Mouse (Mus musculus) testis, adult 2 months (tissue): ENCODE data around the gene Tulp2. TPM values are rescaled to one million over a fixed set of nuclear protein-coding genes. Genes with fewer than 3 reads are reported as not detected.
"Not testable (repeated sequence)": the region's sequence is repeated elsewhere in the genome, so short reads cannot be mapped to it uniquely, and the experiment has no call there.

Experiments
- H3K27ac ChIP-seq: fragments of 200-500 bp; 2 replicates; pipeline ENCODE4 v1.5.1; 2012; ENCODE audit warnings: low read depth, low read length; ENCODE audit not compliant: control insufficient read depth, insufficient read depth
- H3K27me3 ChIP-seq: fragments of 200-500 bp; 2 replicates; pipeline ENCODE4 v1.6.1; 2012; ENCODE audit warnings: mild to moderate bottlenecking, low read length, moderate library complexity; ENCODE audit not compliant: control insufficient read depth, insufficient read depth
- H3K36me3 ChIP-seq: fragments of 200-500 bp; 2 replicates; pipeline ENCODE4 v1.6.1; 2012; ENCODE audit warnings: mild to moderate bottlenecking, low read length; ENCODE audit not compliant: control insufficient read depth, insufficient read depth
- H3K4me1 ChIP-seq: fragments of 200-500 bp; 2 replicates; pipeline ENCODE4 v1.6.1; 2012; ENCODE audit warnings: low read length; ENCODE audit not compliant: control insufficient read depth, insufficient read depth
- H3K4me3 ChIP-seq: fragments of 200-500 bp; 2 replicates; pipeline ENCODE4 v1.5.1; 2012; ENCODE audit warnings: low read depth, mild to moderate bottlenecking, low read length, moderate library complexity, mixed read lengths; ENCODE audit not compliant: control insufficient read depth
- CTCF ChIP-seq: fragments of 200-500 bp; IDR thresholded peaks from 2 replicates; pipeline ENCODE4 v1.5.1; 2012; ENCODE audit warnings: low read depth, mild to moderate bottlenecking, inconsistent platforms, low read length, moderate library complexity; ENCODE audit not compliant: control insufficient read depth, insufficient read depth, insufficient replicate concordance
- POLR2A ChIP-seq: fragments of 200-500 bp; IDR thresholded peaks from 2 replicates; pipeline ENCODE4 v1.6.1; 2012; ENCODE audit warnings: low read depth, mild to moderate bottlenecking, inconsistent platforms, low read length, moderate library complexity; ENCODE audit not compliant: control insufficient read depth
- polyA plus RNA-seq: library from polyadenylated mRNA; depleted of rRNA; stranded (reverse); fragments of >200 nt; gene quantifications from 2 replicates; pipeline ENCODE4 v1.2.3, GENCODE M21; 2012

Tulp2 gene
- polyA plus RNA-seq, 1 experiment: 879 TPM

GRCm38 (mm10) chr7:45482166-45482565 lies 489 bp downstream of the Tulp2 start:
- Histone ChIP-seq H3K4me3 (peak overlapping the region; percentile 82; the same call in 1 of the 2 replicates), H3K27ac (peak overlapping the region; percentile 39), H3K4me1 (peaks cover 6% of the 10 kb centered on the region), H3K27me3 (no peaks in the 10 kb centered on the region), H3K36me3 (no peaks in the 10 kb centered on the region)
- TF ChIP-seq POLR2A: no peak
- no peak for TF ChIP-seq CTCF

DNA sequence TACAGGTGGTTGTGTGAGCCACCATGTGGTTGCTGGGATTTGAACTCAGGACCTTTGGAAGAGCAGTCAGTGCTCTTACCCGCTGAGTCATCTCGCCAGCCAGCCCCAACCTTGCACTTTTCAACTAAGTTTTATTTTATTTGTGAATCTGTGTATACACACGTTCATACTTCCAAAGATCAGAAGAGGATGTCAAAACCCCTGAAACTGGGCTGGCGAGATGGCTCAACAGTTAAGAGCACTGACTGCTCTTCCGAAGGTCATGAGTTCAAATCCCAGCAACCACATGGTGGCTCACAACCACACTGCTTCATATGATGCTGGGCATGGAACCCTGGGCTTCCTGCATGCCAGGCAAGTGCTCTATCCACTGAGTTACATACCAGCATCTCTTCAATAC lies 3.3 kb downstream of the Tulp2 start:
- H3K36me3 ChIP-seq, H3K4me1 ChIP-seq, H3K4me3 ChIP-seq, H3K27me3 ChIP-seq: not testable (repeated sequence)
- H3K27ac ChIP-seq: 0 out of 2 replicates have a peak overlapping the region, but pooled peaks have one; percentile 16

GRCm38 (mm10) chr7:45486158-45486557 lies 4.5 kb downstream of the Tulp2 start:
- no peaks in the 10 kb centered on the region for H3K36me3 ChIP-seq
- no peak for TF ChIP-seq CTCF
- peak; percentile 35; the same call in 1 of the 2 replicates for TF ChIP-seq POLR2A
- H3K4me3 ChIP-seq: peak overlapping the region; percentile 60
- peaks cover 7% of the 10 kb centered on the region for H3K4me1 ChIP-seq
- H3K27me3 ChIP-seq: no peaks in the 10 kb centered on the region
- H3K27ac ChIP-seq: peak overlapping the region; percentile 68

DNA sequence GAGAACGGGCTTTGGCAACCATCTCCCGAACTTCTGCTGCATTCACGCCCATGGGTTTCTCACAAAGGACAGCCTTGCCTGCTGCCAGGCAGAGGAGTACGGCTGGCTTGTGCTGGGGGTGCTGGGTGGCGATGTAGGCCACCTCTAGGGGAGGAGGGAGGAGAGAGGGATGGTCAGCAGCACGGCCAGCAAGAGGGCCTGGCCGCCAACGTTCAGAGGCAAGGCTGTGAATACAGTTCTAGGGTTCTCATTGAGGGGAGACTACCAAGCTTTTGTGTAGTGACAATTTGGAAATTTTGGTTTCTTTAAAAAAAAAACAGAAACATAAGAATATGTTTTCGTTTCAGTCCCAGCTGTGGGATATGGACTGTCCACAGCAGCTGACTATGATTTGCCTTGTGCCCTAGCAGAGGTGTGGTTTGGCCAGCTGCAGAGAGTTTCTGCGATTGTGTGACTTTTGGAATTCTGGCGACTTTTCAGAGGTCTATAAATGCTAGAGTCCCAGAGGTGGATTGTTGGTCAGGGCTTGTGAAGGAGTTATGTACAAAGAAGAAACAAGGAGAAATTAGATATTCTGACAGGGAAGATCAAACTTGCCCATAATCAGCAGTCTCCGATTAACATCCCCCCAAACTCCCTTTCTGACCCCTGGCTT lies 5.2 kb downstream of the Tulp2 start, which contains the start of gene Gm45808:
Gene Gm45808 (minus strand): TSS at position 51 of the 655 bp plus-strand sequence.
- peaks cover 3% of the 10 kb centered on the region for H3K4me1 ChIP-seq
- TF ChIP-seq CTCF (no peak), POLR2A (no peak)
- H3K36me3 ChIP-seq: no peaks in the 10 kb centered on the region
- no peaks in the 10 kb centered on the region for H3K27me3 ChIP-seq
- peak within 1 kb of the TSS; percentile 60 for H3K4me3 ChIP-seq
- H3K27ac ChIP-seq: peak within 1 kb of the TSS; percentile 68

DNA sequence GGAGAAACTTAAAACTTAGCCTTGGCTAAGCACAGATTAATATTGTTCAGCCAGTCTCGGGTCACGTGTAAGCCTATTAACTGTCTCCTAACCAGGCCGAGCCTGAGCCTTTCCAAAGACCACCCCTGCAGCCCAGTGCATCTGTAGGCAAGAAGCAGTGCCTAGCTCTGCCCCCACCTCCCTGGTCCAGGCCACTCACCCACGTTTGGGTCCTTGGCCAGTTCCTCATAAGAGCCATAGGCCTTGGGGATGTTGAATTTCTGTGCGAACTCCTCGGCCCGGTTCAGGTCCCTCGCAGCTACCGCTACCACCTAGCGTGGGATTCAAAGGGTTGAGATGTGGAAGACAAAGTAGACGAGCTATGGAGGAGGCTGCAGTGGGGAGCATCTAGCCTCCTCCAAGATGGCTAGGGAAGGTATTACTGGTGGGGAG lies 6.2 kb downstream of the Tulp2 start:
- Histone ChIP-seq H3K4me1 (peaks cover 2% of the 10 kb centered on the region), H3K27ac (peak overlapping the region; percentile 65), H3K36me3 (no peaks in the 10 kb centered on the region), H3K4me3 (peak overlapping the region; percentile 68), H3K27me3 (no peaks in the 10 kb centered on the region)
- no peak for TF ChIP-seq POLR2A
- no peak for TF ChIP-seq CTCF

DNA sequence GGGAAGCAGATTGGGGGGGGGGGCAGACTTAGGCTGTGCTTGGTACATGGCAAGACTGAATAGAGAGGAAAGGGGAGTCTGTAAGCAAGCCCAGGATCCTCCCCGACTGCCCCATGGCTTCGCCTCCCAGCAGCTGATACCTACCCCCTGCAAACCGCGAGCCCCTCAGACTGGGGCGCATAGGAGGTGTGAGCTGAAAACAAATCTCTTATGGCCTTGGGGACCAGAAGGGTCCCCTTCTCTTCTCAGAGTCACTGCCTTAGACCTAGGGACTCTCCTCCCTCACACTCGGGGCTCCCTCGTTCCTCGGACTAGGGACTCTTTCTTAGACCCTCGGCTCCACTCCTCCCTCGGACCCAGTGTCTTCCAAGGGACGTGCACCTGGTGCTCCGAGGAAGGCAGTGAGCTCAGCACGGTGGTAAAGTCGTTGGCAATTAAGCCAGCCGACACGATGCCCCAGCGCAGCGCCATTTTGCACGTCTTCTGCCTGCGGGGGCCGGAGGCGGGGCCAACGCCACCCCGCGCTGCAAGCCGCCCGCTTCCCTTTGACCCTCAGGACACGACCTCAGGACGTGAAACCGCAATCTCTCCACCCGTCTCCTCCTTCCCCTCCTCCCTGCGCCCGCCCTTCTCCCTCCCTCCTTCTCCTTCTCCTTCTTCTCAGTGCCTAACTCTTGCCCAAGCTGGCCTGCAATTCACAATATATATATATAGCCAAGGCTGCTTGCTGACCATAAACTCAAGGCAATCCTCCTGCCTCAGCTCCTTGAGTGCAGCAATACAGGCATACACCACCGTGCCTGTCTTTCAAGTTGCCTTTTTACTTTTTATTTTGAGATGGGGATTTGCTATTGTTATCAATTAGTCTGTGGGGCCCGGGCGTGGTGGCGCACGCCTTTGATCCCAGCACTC lies 6.9 kb downstream of the Tulp2 start, which contains the start of gene Dhdh:
Gene Dhdh (minus strand): TSS at position 513 of the 912 bp plus-strand sequence.
- H3K27ac ChIP-seq: peak within 1 kb of the TSS; percentile 70
- H3K4me3 ChIP-seq: peak within 1 kb of the TSS; percentile 84
- no peaks in the 10 kb centered on the region for H3K36me3 ChIP-seq
- H3K27me3 ChIP-seq: no peaks in the 10 kb centered on the region
- H3K4me1 ChIP-seq: peaks cover 2% of the 10 kb centered on the region
- no peak for TF ChIP-seq CTCF
- TF ChIP-seq POLR2A: peak; percentile 63; the same call in 1 of the 2 replicates

DNA sequence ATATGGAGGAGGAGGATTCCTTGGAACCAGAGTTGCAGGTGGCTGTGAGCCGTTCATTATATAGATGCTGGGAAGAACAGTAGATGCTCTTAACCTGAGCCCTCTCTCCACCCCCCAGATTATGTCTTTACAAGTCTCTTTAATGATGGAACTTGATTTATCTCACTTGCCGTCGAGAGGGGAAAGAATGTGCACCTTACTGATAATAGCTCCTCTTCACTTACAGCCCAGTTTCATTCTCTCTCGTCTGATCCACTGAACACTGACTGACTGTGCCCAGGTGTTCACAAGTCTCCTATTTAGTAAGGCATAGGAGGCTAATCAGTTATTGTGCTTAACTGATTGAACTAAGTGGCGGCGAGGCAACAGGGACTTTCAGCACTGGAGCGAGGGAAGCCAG lies 7.9 kb downstream of the Tulp2 start:
- TF ChIP-seq POLR2A: no peak
- no peak for TF ChIP-seq CTCF
- H3K27ac ChIP-seq: no peak overlapping the region; the same call in 1 of the 2 replicates

More for the DNA sequence above, 7.9 kb downstream of the Tulp2 start:
- no peaks in the 10 kb centered on the region for H3K36me3 ChIP-seq
- H3K27me3 ChIP-seq: no peaks in the 10 kb centered on the region
- H3K4me3 ChIP-seq: no peak overlapping the region
- H3K4me1 ChIP-seq: peaks cover 2% of the 10 kb centered on the region
